Mouse (Mus musculus): ENCODE results near the gene Wdr76. TPM values are rescaled to one million over a fixed set of nuclear protein-coding genes. Genes with fewer than 3 reads are reported as not detected.

Wdr76 gene
- polyA plus RNA-seq, 1 experiment: 2.4 TPM

DNA sequence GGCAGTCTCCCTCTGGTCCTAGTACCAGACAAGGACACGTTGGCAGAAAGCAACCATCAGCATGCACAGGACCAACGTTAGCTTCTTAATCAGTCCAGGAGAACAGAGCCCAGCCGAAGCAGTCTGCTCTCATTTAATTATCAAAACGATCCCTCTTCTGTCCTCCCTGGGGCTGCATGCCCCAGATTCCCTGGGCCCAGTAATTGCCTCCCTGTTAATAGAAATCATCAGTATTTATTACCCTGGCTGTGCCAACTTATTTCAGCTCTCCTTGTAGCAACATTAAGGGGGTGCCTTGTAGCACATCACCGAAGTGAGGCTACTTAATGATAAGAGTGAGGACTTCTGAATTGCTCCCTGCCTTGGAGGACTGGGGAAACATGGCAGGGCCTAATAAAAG lies 59.4 kb downstream of the Wdr76 start:
- Histone ChIP-seq H3K27me3 (ENCODE audit: control insufficient read depth, insufficient read depth, insufficient read length) (no peaks in the 10 kb centered on the region), H3K4me2 (ENCODE audit: low read depth) (no peak overlapping the region), H3K36me3 (ENCODE audit: control insufficient read depth, insufficient read depth) (no peaks in the 10 kb centered on the region), H3K79me2 (ENCODE audit: control insufficient read depth, insufficient read depth) (no peaks in the 10 kb centered on the region), H3ac (ENCODE audit: control insufficient read depth, insufficient read length) (no peak overlapping the region), H3K4me3 (no peak overlapping the region)
- TF ChIP-seq MYOD1 (IDR thresholded peaks at IDR 0.05; ENCODE audit: control insufficient read depth in 1 of 3, insufficient read length in 2 of 3, low read depth in 2 of 3): no peak
- TF ChIP-seq TCF3 (IDR thresholded peaks at IDR 0.05; ENCODE audit: insufficient read length, low read depth): no peak
- TF ChIP-seq MAX (IDR thresholded peaks at IDR 0.05; ENCODE audit: low read depth): no peak
- TF ChIP-seq MYOG (IDR thresholded peaks at IDR 0.05; ENCODE audit: control insufficient read depth in 1 of 3, insufficient read depth in 1 of 3, insufficient read length in 2 of 3, low read depth in 2 of 3): no peak
- TF ChIP-seq REST (IDR thresholded peaks at IDR 0.05; ENCODE audit: insufficient read depth, insufficient read length): no peak

DNA sequence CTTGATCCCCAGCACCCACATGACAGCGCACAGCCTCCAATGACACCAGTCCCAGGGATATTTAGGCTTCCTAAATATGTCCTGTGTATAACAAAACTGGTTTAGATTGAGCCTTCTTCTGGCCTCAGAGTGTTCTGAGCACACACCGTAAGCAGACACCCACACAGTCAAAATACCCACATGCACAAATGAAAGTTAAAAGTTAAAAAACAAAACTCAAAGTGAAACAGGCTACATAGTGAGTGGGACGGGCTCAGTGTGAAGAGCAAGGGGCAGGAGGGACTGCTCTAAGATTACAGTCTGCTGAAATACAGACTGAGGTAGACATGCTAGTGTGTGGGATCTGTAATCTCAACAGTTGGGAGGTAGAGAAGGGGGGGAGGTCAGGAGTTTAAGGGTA lies 63.5 kb downstream of the Wdr76 start:
- no peak for TF ChIP-seq POLR2A (IDR thresholded peaks at IDR 0.05; ENCODE audit: insufficient read length, low read depth)
- TF ChIP-seq MYOD1 (IDR thresholded peaks at IDR 0.05; ENCODE audit: control insufficient read depth in 1 of 3, insufficient read length in 2 of 3, low read depth in 2 of 3): no peak
- TF ChIP-seq USF1 (IDR thresholded peaks at IDR 0.05; ENCODE audit: low read depth): no peak
- TF ChIP-seq E2F4 (IDR thresholded peaks at IDR 0.05; ENCODE audit: insufficient read depth): no peak
- no peak for TF ChIP-seq MAX (IDR thresholded peaks at IDR 0.05; ENCODE audit: low read depth)
- TF ChIP-seq REST (IDR thresholded peaks at IDR 0.05; ENCODE audit: insufficient read depth, insufficient read length): no peak
- TF ChIP-seq TCF12 (IDR thresholded peaks at IDR 0.05; ENCODE audit: insufficient read depth, poor library complexity, severe bottlenecking): no peak
- TF ChIP-seq CEBPB (IDR thresholded peaks at IDR 0.05; ENCODE audit: insufficient read depth, poor library complexity, severe bottlenecking): no peak
- no peak overlapping the region for H3K4me2 ChIP-seq (ENCODE audit: low read depth)

DNA sequence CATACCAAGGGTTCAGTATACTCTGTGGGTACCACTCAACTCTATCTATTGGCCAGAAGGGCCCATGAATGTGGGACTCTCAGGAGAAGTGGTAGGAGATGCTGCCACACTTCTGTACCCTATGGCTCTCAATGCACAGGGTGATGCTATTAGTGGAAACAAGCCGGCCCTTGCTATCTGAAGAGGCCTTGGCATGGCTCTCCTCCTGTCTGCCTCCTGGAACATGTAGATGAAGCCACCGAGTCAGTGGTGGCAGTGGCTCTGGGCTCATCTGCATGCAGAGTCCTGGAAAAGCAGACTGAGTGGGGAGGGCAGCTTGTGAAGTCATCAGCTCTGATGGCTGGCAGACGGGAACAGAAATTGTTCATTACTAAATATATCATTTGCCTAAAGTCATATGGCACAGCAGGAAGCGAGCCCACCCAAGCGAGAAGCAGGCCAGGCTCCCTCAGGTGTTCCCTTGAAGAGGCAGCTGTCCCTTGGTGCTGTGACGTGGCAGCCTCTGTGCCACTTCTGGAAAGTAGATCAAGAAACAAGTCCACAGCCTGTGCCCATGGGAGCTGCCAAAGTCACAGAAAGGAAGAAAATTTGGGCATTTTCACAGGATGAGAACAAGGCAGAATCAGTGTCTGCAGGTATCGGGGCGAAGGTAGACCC lies 64.6 kb downstream of the Wdr76 start:
- H3K36me3 ChIP-seq (ENCODE audit: control insufficient read depth, insufficient read depth): no peaks in the 10 kb centered on the region
- H3K79me2 ChIP-seq (ENCODE audit: control insufficient read depth, insufficient read depth): no peaks in the 10 kb centered on the region
- no peak overlapping the region for H3K4me2 ChIP-seq (ENCODE audit: low read depth)
- H3ac ChIP-seq (ENCODE audit: control insufficient read depth, insufficient read length): no peak overlapping the region
- no peaks in the 10 kb centered on the region for H3K27me3 ChIP-seq (ENCODE audit: control insufficient read depth, insufficient read depth, insufficient read length)
- H3K4me3 ChIP-seq: no peak overlapping the region
- TF ChIP-seq TCF12 (IDR thresholded peaks at IDR 0.05; ENCODE audit: insufficient read depth, poor library complexity, severe bottlenecking) (no peak), SRF (IDR thresholded peaks at IDR 0.05; ENCODE audit: control insufficient read depth, insufficient read length, low read depth) (no peak), REST (IDR thresholded peaks at IDR 0.05; ENCODE audit: insufficient read depth, insufficient read length) (no peak), POLR2A (IDR thresholded peaks at IDR 0.05; ENCODE audit: insufficient read length, low read depth) (no peak), MYOG (IDR thresholded peaks at IDR 0.05; ENCODE audit: control insufficient read depth in 1 of 3, insufficient read depth in 1 of 3, insufficient read length in 2 of 3, low read depth in 2 of 3) (no peak), MAX (IDR thresholded peaks at IDR 0.05; ENCODE audit: low read depth) (no peak), E2F4 (IDR thresholded peaks at IDR 0.05; ENCODE audit: insufficient read depth) (no peak)

More for the DNA sequence above, 63.5 kb downstream of the Wdr76 start:
- Histone ChIP-seq H3K36me3 (ENCODE audit: control insufficient read depth, insufficient read depth) (no peaks in the 10 kb centered on the region), H3ac (ENCODE audit: control insufficient read depth, insufficient read length) (no peak overlapping the region), H3K79me2 (ENCODE audit: control insufficient read depth, insufficient read depth) (no peaks in the 10 kb centered on the region), H3K27me3 (ENCODE audit: control insufficient read depth, insufficient read depth, insufficient read length) (no peaks in the 10 kb centered on the region), H3K4me3 (no peak overlapping the region)

- H3ac ChIP-seq (ENCODE audit: control insufficient read depth, insufficient read length): no peak overlapping the region
- no peak overlapping the region for H3K4me2 ChIP-seq (ENCODE audit: low read depth)
- no peaks in the 10 kb centered on the region for H3K36me3 ChIP-seq (ENCODE audit: control insufficient read depth, insufficient read depth)
- no peak overlapping the region for H3K4me3 ChIP-seq
- TF ChIP-seq SRF (IDR thresholded peaks at IDR 0.05; ENCODE audit: control insufficient read depth, insufficient read length, low read depth) (no peak), POLR2A (IDR thresholded peaks at IDR 0.05; ENCODE audit: insufficient read length, low read depth) (no peak), REST (IDR thresholded peaks at IDR 0.05; ENCODE audit: insufficient read depth, insufficient read length) (no peak), MAX (IDR thresholded peaks at IDR 0.05; ENCODE audit: low read depth) (no peak), CEBPB (IDR thresholded peaks at IDR 0.05; ENCODE audit: insufficient read depth, poor library complexity, severe bottlenecking) (no peak), MYOD1 (IDR thresholded peaks at IDR 0.05; ENCODE audit: control insufficient read depth in 1 of 3, insufficient read length in 2 of 3, low read depth in 2 of 3) (no peak), E2F4 (IDR thresholded peaks at IDR 0.05; ENCODE audit: insufficient read depth) (no peak), TCF12 (IDR thresholded peaks at IDR 0.05; ENCODE audit: insufficient read depth, poor library complexity, severe bottlenecking) (no peak), POLR2AphosphoS2 (IDR thresholded peaks at IDR 0.05; ENCODE audit: insufficient read length, low read depth) (no peak), TCF3 (IDR thresholded peaks at IDR 0.05; ENCODE audit: insufficient read length, low read depth) (no peak), MYOG (IDR thresholded peaks at IDR 0.05; ENCODE audit: control insufficient read depth in 1 of 3, insufficient read depth in 1 of 3, insufficient read length in 2 of 3, low read depth in 2 of 3) (no peak)
- H3K27me3 ChIP-seq (ENCODE audit: control insufficient read depth, insufficient read depth, insufficient read length): no peaks in the 10 kb centered on the region
- no peaks in the 10 kb centered on the region for H3K79me2 ChIP-seq (ENCODE audit: control insufficient read depth, insufficient read depth)
Measured at GRCm38 (mm10) chr2:121571780-121572179, 65.3 kb downstream of the Wdr76 start.

GRCm38 (mm10) chr2:121574066-121574630 lies 67.6 kb downstream of the Wdr76 start:
- no peak overlapping the region for H3K4me2 ChIP-seq (ENCODE audit: low read depth)
- no peak overlapping the region for H3ac ChIP-seq (ENCODE audit: control insufficient read depth, insufficient read length)
- no peak for TF ChIP-seq REST (IDR thresholded peaks at IDR 0.05; ENCODE audit: insufficient read depth, insufficient read length)
- TF ChIP-seq POLR2AphosphoS2 (IDR thresholded peaks at IDR 0.05; ENCODE audit: insufficient read length, low read depth): no peak
- TF ChIP-seq E2F4 (IDR thresholded peaks at IDR 0.05; ENCODE audit: insufficient read depth): no peak
- no peak for TF ChIP-seq USF1 (IDR thresholded peaks at IDR 0.05; ENCODE audit: low read depth)
- no peak for TF ChIP-seq TCF12 (IDR thresholded peaks at IDR 0.05; ENCODE audit: insufficient read depth, poor library complexity, severe bottlenecking)
- no peak for TF ChIP-seq MYOG (IDR thresholded peaks at IDR 0.05; ENCODE audit: control insufficient read depth in 1 of 3, insufficient read depth in 1 of 3, insufficient read length in 2 of 3, low read depth in 2 of 3)
- TF ChIP-seq MAX (IDR thresholded peaks at IDR 0.05; ENCODE audit: low read depth): no peak
- TF ChIP-seq TCF3 (IDR thresholded peaks at IDR 0.05; ENCODE audit: insufficient read length, low read depth): no peak
- no peak for TF ChIP-seq SRF (IDR thresholded peaks at IDR 0.05; ENCODE audit: control insufficient read depth, insufficient read length, low read depth)
- TF ChIP-seq CEBPB (IDR thresholded peaks at IDR 0.05; ENCODE audit: insufficient read depth, poor library complexity, severe bottlenecking): no peak
- TF ChIP-seq MYOD1 (IDR thresholded peaks at IDR 0.05; ENCODE audit: control insufficient read depth in 1 of 3, insufficient read length in 2 of 3, low read depth in 2 of 3): no peak
- TF ChIP-seq POLR2A (IDR thresholded peaks at IDR 0.05; ENCODE audit: insufficient read length, low read depth): no peak
- no peaks in the 10 kb centered on the region for H3K79me2 ChIP-seq (ENCODE audit: control insufficient read depth, insufficient read depth)
- no peak overlapping the region for H3K4me3 ChIP-seq
- no peaks in the 10 kb centered on the region for H3K27me3 ChIP-seq (ENCODE audit: control insufficient read depth, insufficient read depth, insufficient read length)
- H3K36me3 ChIP-seq (ENCODE audit: control insufficient read depth, insufficient read depth): no peaks in the 10 kb centered on the region
